Mouse (Mus musculus) left cerebral cortex, adult 6 months (tissue): ENCODE measurements around the gene Hpn. TPM values are rescaled to one million over a fixed set of nuclear protein-coding genes. Genes with fewer than 3 reads are reported as not detected.

Experiments
- long read RNA-seq, 2 experiments: library from polyadenylated mRNA; unstranded; transcript quantifications; one replicate each; pipeline ENCODE4 v2.0.0; 2019 to 2020
- polyA plus RNA-seq: library from polyadenylated mRNA; unstranded; fragments of <200 nt; fragmentation: Nextera tagmentation; gene quantifications from 2 replicates; pipeline ENCODE4 v1.2.3, GENCODE M21; 2021

The Hpn gene
- polyA plus RNA-seq: 0.28 and 0.45 TPM in 2 replicates
- long read RNA-seq, experiment 1: 0 reads
- long read RNA-seq, experiment 2, partial matches to known transcripts: 1 of 1 reads
- long read RNA-seq, experiment 2, other reads (novel, unspliced or antisense): 0 of 1 reads

GRCm38 (mm10) chr7:31115182-31115581 lies at the start of gene Hpn:
Gene Hpn, minus strand, starts transcription at chr7:31115290.

GRCm38 (mm10) chr7:31155296-31156033 lies 40.4 kb upstream of the Hpn start, which contains the start of gene Gramd1a:
Gene Gramd1a, minus strand, starts transcription at chr7:31155896.

GRCm38 (mm10) chr7:31126851-31127724 lies 12.0 kb upstream of the Hpn start, which contains the start of gene Scn1b:
Gene Scn1b, minus strand, starts transcription at chr7:31127003.

GRCm38 (mm10) chr7:31076492-31076891 lies 38.6 kb downstream of the Hpn start, which contains the start of gene Fxyd3:
Gene Fxyd3, minus strand, starts transcription at chr7:31076704.

GRCm38 (mm10) chr7:31059108-31059507 lies 56.0 kb downstream of the Hpn start, which contains the start of gene Lgi4:
Gene Lgi4, plus strand, starts transcription at chr7:31059342.

GRCm38 (mm10) chr7:31057071-31057470 lies 58.0 kb downstream of the Hpn start, which contains the start of gene Fxyd1:
Gene Fxyd1, minus strand, starts transcription at chr7:31057199.

GRCm38 (mm10) chr7:31051321-31052021 lies 63.6 kb downstream of the Hpn start, which contains the start of gene Fxyd7:
Gene Fxyd7, minus strand, starts transcription at chr7:31051467.

Other genes starting within 250 kb of the Hpn start
- gene Cd22, start 234.9 kb downstream of the Hpn start, polyA plus RNA-seq: 0.15 and 0.19 TPM in 2 replicates
- gene Mag, start 200.4 kb downstream of the Hpn start, polyA plus RNA-seq: 79.4 and 86.1 TPM in 2 replicates
- not detected in 2 replicates for gene Hamp2, start 190.6 kb downstream of the Hpn start, polyA plus RNA-seq
- gene Hamp, start 171.3 kb downstream of the Hpn start, polyA plus RNA-seq: not detected in 2 replicates
- gene Usf2, start 158.5 kb downstream of the Hpn start, polyA plus RNA-seq: 19.0 and 19.3 TPM in 2 replicates
- 4.7 and 6.0 TPM in 2 replicates for gene Lsr, start 141.8 kb downstream of the Hpn start, polyA plus RNA-seq
- gene Fam187b, start 141.5 kb downstream of the Hpn start, polyA plus RNA-seq: 0.31 TPM in 1 of 2 replicates, not detected in the other
- 10.8 and 30.6 TPM in 2 replicates for gene Fxyd5, start 72.8 kb downstream of the Hpn start, polyA plus RNA-seq
- gene Fxyd7, start 63.8 kb downstream of the Hpn start, polyA plus RNA-seq: 278 and 391 TPM in 2 replicates
- gene Fxyd1, start 58.1 kb downstream of the Hpn start, polyA plus RNA-seq: 298 and 678 TPM in 2 replicates
- 7.3 and 9.7 TPM in 2 replicates for gene Lgi4, start 55.9 kb downstream of the Hpn start, polyA plus RNA-seq
- 1.2 and 2.3 TPM in 2 replicates for gene Fxyd3, start 38.6 kb downstream of the Hpn start, polyA plus RNA-seq
- gene Scn1b, start 11.7 kb upstream of the Hpn start, polyA plus RNA-seq: 83.1 and 557 TPM in 2 replicates
- 38.7 and 55.6 TPM in 2 replicates for gene Gramd1a, start 40.6 kb upstream of the Hpn start, polyA plus RNA-seq
- not detected in 2 replicates for gene Scgb2b2, start 175.2 kb upstream of the Hpn start, polyA plus RNA-seq
- not detected in 2 replicates for gene Scgb1b2, start 176.5 kb upstream of the Hpn start, polyA plus RNA-seq
- not detected in 2 replicates for gene Scgb2b3, start 246.8 kb upstream of the Hpn start, polyA plus RNA-seq